Mouse (Mus musculus) hindbrain, embryonic 11.5 days (tissue): Measurements from ENCODE around the gene Phf13. TPM values are rescaled to one million over a fixed set of nuclear protein-coding genes. Genes with fewer than 3 reads are reported as not detected.

Experiments used
- ATAC-seq: fragments of 200-750 bp; cut with Nextera tagmentation; 2 replicates; pipeline ENCODE4 v1.8.0; 2017; ENCODE audit warnings: mild to moderate bottlenecking, moderate TSS enrichment, moderate library complexity; ENCODE audit not compliant: low FRiP score
- DNase-seq: peaks from one replicate; pipeline ENCODE4 v3.0.0-alpha.2; 2015; ENCODE audit warnings: low spot score
- H3K27ac ChIP-seq: fragments of 300-500 bp; sonication (generic); 2 replicates; pipeline ENCODE4 v1.5.1; 2014; ENCODE audit warnings: mild to moderate bottlenecking, low read depth, low read length
- H3K27me3 ChIP-seq: fragments of 300-500 bp; sonication (generic); 2 replicates; pipeline ENCODE4 v1.6.1; 2014; ENCODE audit warnings: mild to moderate bottlenecking, low read length, moderate library complexity, mixed read lengths; ENCODE audit not compliant: control insufficient read depth, insufficient read depth
- H3K36me3 ChIP-seq: fragments of 300-500 bp; sonication (generic); 2 replicates; pipeline ENCODE4 v1.6.1; 2014; ENCODE audit warnings: mild to moderate bottlenecking, low read length, moderate library complexity, mixed read lengths; ENCODE audit not compliant: control insufficient read depth, insufficient read depth
- H3K4me1 ChIP-seq: fragments of 300-500 bp; sonication (generic); replicated peaks from 2 replicates; pipeline ENCODE4 v1.6.1; 2014; ENCODE audit warnings: low read length, mixed read lengths; ENCODE audit not compliant: control insufficient read depth, insufficient read depth
- H3K4me2 ChIP-seq: fragments of 300-500 bp; sonication (generic); replicated peaks from 2 replicates; pipeline ENCODE4 v1.6.1; 2014; ENCODE audit warnings: mild to moderate bottlenecking, low read depth, low read length
- H3K4me3 ChIP-seq: fragments of 300-500 bp; sonication (generic); 2 replicates; pipeline ENCODE4 v1.5.1; 2014; ENCODE audit warnings: low read depth, low read length
- H3K9ac ChIP-seq: fragments of 300-500 bp; sonication (generic); 2 replicates; pipeline ENCODE4 v1.6.1; 2014; ENCODE audit warnings: low read depth, low read length
- H3K9me3 ChIP-seq: fragments of 300-500 bp; sonication (generic); 2 replicates; pipeline ENCODE4 v1.6.1; 2016; ENCODE audit warnings: low read length; ENCODE audit not compliant: control insufficient read depth
- WGBS: fragments of 180-500 bp; shearing (Covaris S2); extraction: QIAGEN DNeasy Blood & Tissue Kit; methylation state at CpG from one replicate; pipeline ENCODE4 v1.1.7; 2014; 5-methylcytosine and 5-hydroxymethylcytosine counted together
- polyA plus RNA-seq: library from polyadenylated mRNA; unstranded; fragments of >200 nt; fragmentation: Nextera tagmentation; extraction: Ambion mirVana; gene quantifications from 2 replicates; pipeline ENCODE4 v1.2.1, GENCODE M21; 2014

The Phf13 gene
- polyA plus RNA-seq, 1 experiment from 2014 or later, result 15.2 TPM

DNA sequence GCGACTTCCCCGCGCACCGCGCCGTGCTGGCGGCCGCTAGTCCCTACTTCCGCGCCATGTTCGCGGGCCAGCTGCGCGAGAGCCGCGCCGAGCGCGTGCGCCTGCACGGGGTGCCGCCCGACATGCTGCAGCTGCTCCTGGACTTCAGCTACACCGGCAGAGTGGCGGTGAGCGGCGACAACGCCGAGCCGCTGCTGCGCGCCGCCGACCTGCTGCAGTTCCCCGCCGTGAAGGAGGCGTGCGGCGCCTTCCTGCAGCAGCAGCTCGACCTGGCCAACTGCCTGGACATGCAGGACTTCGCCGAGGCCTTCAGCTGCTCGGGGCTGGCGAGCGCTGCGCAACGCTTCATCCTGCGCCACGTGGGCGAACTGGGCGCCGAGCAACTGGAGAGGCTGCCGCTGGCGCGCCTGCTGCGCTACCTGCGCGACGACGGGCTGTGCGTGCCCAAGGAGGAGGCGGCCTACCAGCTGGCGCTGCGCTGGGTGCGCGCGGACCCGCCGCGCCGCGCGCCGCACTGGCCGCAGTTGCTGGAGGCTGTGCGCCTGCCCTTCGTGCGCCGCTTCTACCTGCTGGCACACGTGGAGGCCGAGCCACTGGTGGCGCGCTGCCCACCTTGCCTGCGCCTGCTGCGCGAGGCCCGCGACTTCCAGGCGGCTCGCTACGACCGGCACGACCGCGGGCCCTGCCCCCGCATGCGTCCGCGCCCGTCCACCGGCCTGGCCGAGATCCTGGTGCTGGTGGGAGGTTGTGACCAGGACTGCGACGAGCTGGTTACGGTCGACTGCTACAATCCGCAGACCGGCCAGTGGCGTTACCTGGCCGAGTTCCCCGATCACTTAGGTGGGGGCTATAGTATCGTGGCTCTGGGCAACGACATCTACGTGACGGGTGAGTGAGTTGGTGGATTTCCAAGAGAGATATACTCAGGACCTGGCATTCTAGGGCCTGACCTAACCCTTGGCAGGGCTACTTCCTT, 13.3 kb upstream of the Phf13 start:
- no peaks in the 10 kb centered on the region for H3K9me3 ChIP-seq
- peak; percentile 62 for DNase-seq
- peak overlapping the region; percentile 51; the same call in 1 of the 2 replicates for H3K27ac ChIP-seq
- no peaks in the 10 kb centered on the region for H3K36me3 ChIP-seq
- H3K4me3 ChIP-seq, result peak overlapping the region; percentile 71
- WGBS, result under 1% methylated on average over 115 of the region's 115 CpGs
- peak overlapping the region; percentile 100 for H3K4me2 ChIP-seq
- peak overlapping the region; percentile 62 for H3K9ac ChIP-seq
- H3K4me1 ChIP-seq, result peaks cover 9% of the 10 kb centered on the region
- peak; percentile 81 for ATAC-seq
- peaks cover 21% of the 10 kb centered on the region for H3K27me3 ChIP-seq

DNA sequence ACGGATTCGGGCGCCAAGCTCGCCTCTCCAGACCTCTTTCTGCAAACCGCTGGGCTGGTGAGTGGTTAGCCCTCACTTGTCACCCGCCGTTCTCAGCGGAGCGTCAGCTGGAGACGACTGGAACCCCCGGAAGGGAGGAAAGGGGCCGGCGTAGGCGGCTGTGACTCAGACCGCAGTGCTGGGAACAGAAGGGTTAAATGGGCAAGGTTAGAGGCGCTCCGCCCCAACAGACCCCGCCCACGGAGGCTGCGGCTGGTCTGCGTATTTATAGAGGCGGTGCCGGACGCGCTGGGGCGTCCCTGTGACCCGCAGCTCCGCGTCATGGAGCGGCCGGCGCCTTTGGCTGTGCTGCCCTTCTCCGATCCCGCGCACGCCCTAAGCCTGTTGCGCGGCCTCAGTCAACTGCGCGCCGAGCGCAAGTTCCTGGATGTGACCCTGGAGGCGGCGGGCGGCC, 12.6 kb upstream of the Phf13 start, which contains the start of gene Klhl21:
TSS of gene Klhl21 (plus strand) at position 182 of the 454 bp plus-strand sequence.
- Histone ChIP-seq H3K27ac (peak within 1 kb of the TSS; percentile 51; the same call in 1 of the 2 replicates), H3K4me3 (peak within 1 kb of the TSS; percentile 71), H3K27me3 (peaks cover 21% of the 10 kb centered on the region), H3K36me3 (no peaks in the 10 kb centered on the region), H3K9me3 (no peaks in the 10 kb centered on the region), H3K4me1 (peaks cover 9% of the 10 kb centered on the region), H3K9ac (peak within 1 kb of the TSS; percentile 62), H3K4me2 (peak within 1 kb of the TSS; percentile 100)
- WGBS, result under 1% methylated on average over 43 of the region's 45 CpGs
- ATAC-seq (peak; percentile 91), DNase-seq (peak; percentile 94)

DNA sequence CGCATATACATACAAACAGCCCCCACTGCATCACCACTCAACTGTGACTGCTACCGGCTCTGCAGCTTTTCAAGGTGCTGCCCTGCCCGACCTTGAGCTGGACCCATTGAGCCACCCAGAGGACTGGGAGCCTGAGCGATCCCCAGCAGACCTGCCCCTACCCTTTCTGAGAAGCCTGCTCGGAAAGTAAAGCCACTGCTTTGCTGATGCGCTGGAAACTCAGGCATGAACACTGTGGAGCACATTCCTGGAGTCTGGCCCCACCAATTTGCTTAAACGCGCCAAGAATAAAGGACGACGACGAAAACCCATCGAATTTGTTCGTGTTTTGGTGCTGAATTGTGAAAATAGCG, 12.1 kb upstream of the Phf13 start:
- under 1% methylated on average over 14 of the region's 14 CpGs for WGBS
- H3K9me3 ChIP-seq, result no peaks in the 10 kb centered on the region
- H3K4me3 ChIP-seq, result peak overlapping the region; percentile 71
- DNase-seq, result no peak
- no peaks in the 10 kb centered on the region for H3K36me3 ChIP-seq
- peaks cover 21% of the 10 kb centered on the region for H3K27me3 ChIP-seq
- H3K27ac ChIP-seq, result no peak overlapping the region
- peaks cover 9% of the 10 kb centered on the region for H3K4me1 ChIP-seq
- 0 out of 2 replicates have a peak overlapping the region, but pooled peaks have one; percentile 12 for H3K9ac ChIP-seq
- H3K4me2 ChIP-seq, result peak overlapping the region; percentile 100
- ATAC-seq, result no peak

DNA sequence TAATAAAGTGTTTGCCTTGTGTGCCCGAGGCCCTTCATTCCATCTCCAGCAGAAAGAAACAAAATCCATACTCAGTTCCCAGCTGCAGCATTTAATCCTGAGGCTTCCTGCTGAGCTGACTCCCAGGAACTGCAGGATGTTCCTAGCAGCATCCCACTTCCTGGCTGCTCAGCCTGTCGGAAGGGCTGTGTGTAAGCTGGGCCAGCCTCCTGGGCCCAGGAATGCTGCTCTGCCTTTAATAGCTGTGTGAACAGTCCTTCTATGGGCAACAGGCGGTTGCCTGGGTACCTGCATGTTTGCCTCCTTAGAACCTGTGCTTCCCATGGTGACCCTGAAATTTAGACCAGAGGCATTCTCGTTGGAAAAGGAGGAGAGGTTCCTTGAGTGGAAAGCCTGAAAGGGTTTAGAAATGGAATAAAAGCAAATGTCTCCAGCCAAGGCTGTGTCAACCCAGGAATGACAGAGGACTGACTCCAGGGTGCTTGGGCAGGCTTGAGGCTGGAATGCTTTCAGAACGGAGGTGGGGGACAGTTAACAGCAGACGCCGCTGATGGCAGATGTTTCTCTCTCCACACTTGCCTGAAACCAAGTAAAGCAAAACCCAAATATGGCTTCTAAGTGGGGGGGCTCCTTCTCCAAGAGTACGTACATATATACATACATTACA, 11.6 kb upstream of the Phf13 start:
- H3K27ac ChIP-seq, result no peak overlapping the region
- no peak overlapping the region for H3K9ac ChIP-seq
- H3K27me3 ChIP-seq, result peaks cover 21% of the 10 kb centered on the region
- peaks cover 9% of the 10 kb centered on the region for H3K4me1 ChIP-seq
- H3K9me3 ChIP-seq, result no peaks in the 10 kb centered on the region
- H3K4me2 ChIP-seq, result peak overlapping the region; percentile 100
- H3K36me3 ChIP-seq, result no peaks in the 10 kb centered on the region
- DNase-seq, result peak; percentile 23
- ATAC-seq, result no peak
- 4% methylated on average over 8 of the region's 8 CpGs for WGBS
- peak overlapping the region; percentile 71 for H3K4me3 ChIP-seq

DNA sequence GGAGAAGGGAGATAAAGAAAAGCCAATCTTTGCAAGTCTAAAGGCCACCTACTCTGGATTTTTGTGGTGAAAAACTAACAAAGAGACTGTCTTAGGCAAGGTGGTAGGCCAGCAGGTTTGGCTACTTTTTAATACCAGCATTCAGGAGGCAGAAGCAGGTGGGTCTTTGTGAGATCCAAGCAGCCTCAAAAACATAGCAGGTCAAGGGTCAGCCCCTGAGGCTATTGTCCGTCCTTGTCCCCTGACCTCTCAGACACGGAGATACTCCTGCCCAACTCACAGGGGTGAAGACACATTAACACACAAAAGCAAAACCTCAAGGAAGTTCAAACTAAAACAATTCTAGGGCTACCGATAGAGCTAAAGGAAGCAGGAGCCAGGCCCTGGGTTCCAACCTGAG, 10.8 kb upstream of the Phf13 start:
- H3K9ac ChIP-seq, result no peak overlapping the region
- H3K9me3 ChIP-seq, result no peaks in the 10 kb centered on the region
- DNase-seq (no peak), ATAC-seq (no peak)
- peaks cover 9% of the 10 kb centered on the region for H3K4me1 ChIP-seq
- H3K4me2 ChIP-seq, result no peak overlapping the region
- no peak overlapping the region for H3K27ac ChIP-seq
- no peaks in the 10 kb centered on the region for H3K36me3 ChIP-seq
- 18% methylated on average over 3 of the region's 3 CpGs for WGBS
- H3K27me3 ChIP-seq, result peaks cover 21% of the 10 kb centered on the region
- H3K4me3 ChIP-seq, result no peak overlapping the region

DNA sequence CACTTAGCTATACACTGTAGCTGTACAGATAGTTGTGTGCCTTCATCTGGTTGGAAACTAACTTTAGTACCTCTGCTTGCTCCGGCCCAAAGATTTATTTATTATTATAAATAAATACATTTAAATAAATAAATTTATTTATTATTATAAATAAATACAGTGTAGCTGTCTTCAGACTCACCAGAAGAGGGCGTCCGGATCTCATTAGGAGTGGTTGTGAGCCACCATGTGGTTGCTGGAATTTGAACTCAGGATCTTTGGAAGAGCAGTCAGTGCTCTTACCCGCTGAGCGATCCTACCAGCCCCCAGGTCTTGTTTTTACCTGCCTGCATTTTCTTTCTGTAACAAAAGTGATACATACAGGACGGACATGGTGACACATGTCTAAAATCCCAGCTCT, 10.1 kb upstream of the Phf13 start:
- H3K4me1 ChIP-seq, result peaks cover 9% of the 10 kb centered on the region
- ATAC-seq (no peak), DNase-seq (no peak)
- 82% methylated on average over 6 of the region's 6 CpGs for WGBS
- H3K36me3 ChIP-seq, result no peaks in the 10 kb centered on the region
- H3K27ac ChIP-seq, result no peak overlapping the region
- peaks cover 20% of the 10 kb centered on the region for H3K27me3 ChIP-seq
- H3K4me2 ChIP-seq, result no peak overlapping the region
- no peaks in the 10 kb centered on the region for H3K9me3 ChIP-seq
- H3K9ac ChIP-seq, result no peak overlapping the region
- no peak overlapping the region for H3K4me3 ChIP-seq

DNA sequence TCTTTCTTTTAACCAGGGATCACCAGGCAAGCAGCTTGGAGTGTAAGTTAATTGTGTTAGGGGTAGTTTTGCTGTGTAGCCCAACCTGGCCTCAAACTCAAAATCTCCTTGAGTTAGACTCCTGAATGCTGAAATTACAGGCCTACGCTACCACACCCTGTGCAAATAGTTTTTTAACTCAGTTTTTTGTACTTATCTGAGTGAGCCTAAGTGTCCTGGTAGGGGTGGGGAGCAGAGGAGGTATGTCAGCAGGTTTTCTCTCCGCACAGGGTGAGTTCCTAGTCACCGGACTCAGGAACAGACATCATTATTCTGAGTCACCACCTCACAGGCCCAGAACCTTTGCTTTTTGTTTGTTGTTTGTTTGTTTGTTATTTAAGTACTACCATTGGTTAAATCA, 6.0 kb upstream of the Phf13 start:
- H3K27ac ChIP-seq, result no peak overlapping the region
- no peaks in the 10 kb centered on the region for H3K4me1 ChIP-seq
- H3K36me3 ChIP-seq, result no peaks in the 10 kb centered on the region
- DNase-seq, result no peak
- H3K4me2 ChIP-seq, result no peak overlapping the region
- 92% methylated on average over 3 of the region's 3 CpGs for WGBS
- no peak overlapping the region for H3K9ac ChIP-seq
- H3K27me3 ChIP-seq, result no peaks in the 10 kb centered on the region; the same call in 1 of the 2 replicates
- no peaks in the 10 kb centered on the region for H3K9me3 ChIP-seq
- no peak overlapping the region for H3K4me3 ChIP-seq
- ATAC-seq, result no peak

DNA sequence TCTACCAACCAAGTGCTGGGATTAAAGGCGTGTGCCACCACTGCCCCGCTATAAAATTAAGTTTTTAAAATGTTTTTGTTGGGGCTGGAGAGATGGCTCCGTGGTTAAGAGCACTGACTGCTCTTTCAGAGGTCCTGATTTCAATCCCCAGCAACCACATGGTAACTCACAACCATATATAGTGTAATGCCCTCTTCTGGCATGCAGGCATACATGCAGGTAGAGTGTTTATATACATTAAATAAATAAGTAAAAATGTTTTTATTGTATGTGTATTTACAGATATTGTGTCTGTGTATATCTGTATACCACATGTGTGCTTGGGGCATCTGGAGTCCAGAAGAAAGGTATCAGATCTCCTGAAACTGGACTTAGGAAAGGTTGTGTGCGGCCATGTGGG, 5.3 kb upstream of the Phf13 start:
- whole genome bisulfite sequencing, result 74% methylated on average over 4 of the region's 4 CpGs
- H3K9ac ChIP-seq, result no peak overlapping the region

More for the DNA sequence above, 5.3 kb upstream of the Phf13 start:
- ATAC-seq (no peak), DNase-seq (no peak)
- Histone ChIP-seq H3K4me3 (no peak overlapping the region), H3K4me1 (no peaks in the 10 kb centered on the region), H3K9me3 (no peaks in the 10 kb centered on the region), H3K36me3 (no peaks in the 10 kb centered on the region), H3K27ac (no peak overlapping the region), H3K4me2 (no peak overlapping the region), H3K27me3 (no peaks in the 10 kb centered on the region)
